Comparison of ENCODE assay signal across 9 mouse cellular contexts in genomic region chr1:171238463-171238862, GRCm38 (mm10). TPM values are rescaled to one million over a fixed set of nuclear protein-coding genes. Genes with fewer than 3 reads are reported as not detected.
DNase-seq lines count a peak whose midpoint lies in the region; TF ChIP-seq lines count a peak whose summit lies in the region.
"Had no signal": no experiment of that assay in that cellular context is flagged by ENCODE, and none has a peak within 500 bp of the region (broad histone marks: within the 10 kb centered on the region; RNA-seq: fewer than 3 reads in every experiment).

No protein-coding gene starts in this region.

- no peak overlapping the region for H3K4me3 ChIP-seq in cortical plate, adult 2 months (ENCODE audit: insufficient read depth, low read length)
- H3K4me3 ChIP-seq in kidney, adult 2 months (ENCODE audit: insufficient read depth, low read depth, low read length) = no peak overlapping the region
- H3K4me3 ChIP-seq: stomach, embryonic 15.5 days had no signal

- H3K27me3 ChIP-seq in kidney, adult 2 months (replicated peaks; ENCODE audit: control insufficient read depth, insufficient read depth, low read length) = no peaks in the 10 kb centered on the region
- H3K27me3 ChIP-seq: stomach, embryonic 15.5 days had no signal

- DNase-seq in cerebellum, postnatal 25 days = peak; percentile 59 to 74
- DNase-seq in cerebellum, adult 9-11 months = no peak
- peak; percentile 41 to 51 for DNase-seq in right cerebral cortex, adult 2 months (ENCODE audit: low spot score in 2 of 2)
- DNase-seq in right cerebral cortex, postnatal 36 days (ENCODE audit: low spot score in 2 of 2) = no peak
- peak; percentile 78 for DNase-seq in kidney, adult 2 months
- peak; percentile 79 for DNase-seq in lung, postnatal 36 days
- peak; percentile 82 for DNase-seq in testis, postnatal 10 days (ENCODE audit: low spot score)

- peak; percentile 51 for TF ChIP-seq CTCF in cortical plate, adult 2 months (IDR thresholded peaks at IDR 0.05; ENCODE audit: extremely low read depth, insufficient read depth, low read length)
- TF ChIP-seq CTCF in kidney, adult 2 months (conservative IDR thresholded peaks at IDR 0.05; ENCODE audit: insufficient read depth, insufficient read length, low read depth, low read length) = peak; percentile 87

- WGBS in kidney, adult 2 months = 55% methylated on average over 14 of the region's 14 CpGs

- H3K27ac ChIP-seq in cortical plate, adult 2 months (ENCODE audit: insufficient read depth, low read length) = no peak overlapping the region
- H3K27ac ChIP-seq in kidney, adult 2 months (ENCODE audit: insufficient read depth, low read depth, low read length) = no peak overlapping the region
- H3K27ac ChIP-seq: stomach, embryonic 15.5 days had no signal

- TF ChIP-seq POLR2A in cortical plate, adult 2 months (IDR thresholded peaks at IDR 0.05; ENCODE audit: extremely low read depth, insufficient read depth, low read length) = no peak
- TF ChIP-seq POLR2A in kidney, adult 2 months (IDR thresholded peaks at IDR 0.05; ENCODE audit: low read depth, low read length) = no peak

- no peaks in the 10 kb centered on the region; the same call in 1 of the 2 replicates for H3K4me1 ChIP-seq in cortical plate, adult 2 months (ENCODE audit: control insufficient read depth, insufficient read depth, low read length)
- H3K4me1 ChIP-seq in kidney, adult 2 months (ENCODE audit: control insufficient read depth, insufficient read depth, low read length) = no peaks in the 10 kb centered on the region; the same call in 1 of the 2 replicates
- H3K4me1 ChIP-seq: stomach, embryonic 15.5 days had no signal

- H3K36me3 ChIP-seq in kidney, adult 2 months (ENCODE audit: control insufficient read depth, insufficient read depth, low read length) = peaks cover 19% of the 10 kb centered on the region

RNA-seq across cellular contexts. Expression of gene Fcer1g, which starts 4.3 kb away (rescaled TPM):
- polyA plus RNA-seq in cortical plate, adult 2 months (2012; rRNA removed) = 35.9 and 40.7 TPM in 2 replicates
- 35.8 and 46.8 TPM in 2 replicates for polyA plus RNA-seq in kidney, adult 2 months (2012; rRNA removed)

RNA-seq across cellular contexts. Expression of gene Adamts4, which starts 11.8 kb away (rescaled TPM):
- 14.4 and 20.1 TPM in 2 replicates for polyA plus RNA-seq in cortical plate, adult 2 months (2012; rRNA removed)
- 1.2 and 1.5 TPM in 2 replicates for polyA plus RNA-seq in kidney, adult 2 months (2012; rRNA removed)

RNA-seq across cellular contexts. Expression of gene Ndufs2, which starts 12.7 kb away (rescaled TPM):
- 202 and 215 TPM in 2 replicates for polyA plus RNA-seq in cortical plate, adult 2 months (2012; rRNA removed)
- polyA plus RNA-seq in kidney, adult 2 months (2012; rRNA removed) = 374 and 559 TPM in 2 replicates

RNA-seq across cellular contexts. Expression of gene Apoa2, which starts 13.6 kb away (rescaled TPM):
- 2.8 and 3.0 TPM in 2 replicates for polyA plus RNA-seq in cortical plate, adult 2 months (2012; rRNA removed)
- polyA plus RNA-seq in kidney, adult 2 months (2012; rRNA removed) = 19.8 and 20.8 TPM in 2 replicates

RNA-seq across cellular contexts. Expression of gene Tomm40l, which starts 16.1 kb away (rescaled TPM):
- 82.2 and 94.6 TPM in 2 replicates for polyA plus RNA-seq in cortical plate, adult 2 months (2012; rRNA removed)
- 46.4 and 51.8 TPM in 2 replicates for polyA plus RNA-seq in kidney, adult 2 months (2012; rRNA removed)

Comparison
In these comparisons a context has a peak if more than half of its experiments do, and no peak if none do; other contexts are left out.
1. DNase-seq: peak in cerebellum, postnatal 25 days (2 of 2), right cerebral cortex, adult 2 months (2 of 2), kidney, adult 2 months (single experiment), lung, postnatal 36 days (single experiment) and testis, postnatal 10 days (single experiment); none in cerebellum, adult 9-11 months (single experiment) and right cerebral cortex, postnatal 36 days (0 of 2).